Mouse (Mus musculus) liver, postnatal 0 days (tissue): ENCODE data around the gene Prkcsh.

Experiments
- CTCF ChIP-seq: sonication (generic); IDR thresholded peaks from 2 replicates; pipeline ENCODE4 v1.5.1; 2016; ENCODE audit warnings: antibody characterized with exemption, low read depth
- EP300 ChIP-seq: IDR thresholded peaks from 2 replicates; pipeline ENCODE4 v1.6.1; 2016; ENCODE audit warnings: antibody characterized with exemption, low read depth, mild to moderate bottlenecking

GRCm38 (mm10) chr9:22002194-22003162 is at the start of gene Prkcsh, which contains the start of gene Ccdc151:
- TF ChIP-seq EP300 (no peak), CTCF (no peak)
